Mouse (Mus musculus): ENCODE measurements around the gene Kif26b. TPM values are rescaled to one million over a fixed set of nuclear protein-coding genes. Genes with fewer than 3 reads are reported as not detected.

Gene Kif26b
- polyA plus RNA-seq, 1 experiment from 2014 or later = 0.10 TPM

GRCm38 (mm10) chr1:178758441-178758840 lies 229.5 kb downstream of the Kif26b start:
- H3K36me3 ChIP-seq = no peaks in the 10 kb centered on the region
- no peaks in the 10 kb centered on the region for H3K4me1 ChIP-seq (replicated peaks)
- WGBS (ENCODE audit: insufficient replicate concordance) = 60% methylated on average over 3 of the region's 3 CpGs
- H3K9ac ChIP-seq = no peak overlapping the region
- H3K4me2 ChIP-seq = no peak overlapping the region
- no peaks in the 10 kb centered on the region for H3K9me3 ChIP-seq (replicated peaks)
- no peak for ATAC-seq (ENCODE audit: low read depth)
- no peaks in the 10 kb centered on the region for H3K27me3 ChIP-seq
- no peak for DNase-seq
- no peak overlapping the region for H3K27ac ChIP-seq
- no peak overlapping the region for H3K4me3 ChIP-seq (replicated peaks)

- Histone ChIP-seq H3K9me3 (replicated peaks) (no peaks in the 10 kb centered on the region), H3K27ac (no peak overlapping the region), H3K4me1 (replicated peaks) (no peaks in the 10 kb centered on the region), H3K4me2 (no peak overlapping the region), H3K4me3 (replicated peaks) (no peak overlapping the region), H3K36me3 (no peaks in the 10 kb centered on the region), H3K27me3 (no peaks in the 10 kb centered on the region), H3K9ac (no peak overlapping the region)
- 63% methylated on average over 3 of the region's 3 CpGs for WGBS (ENCODE audit: insufficient replicate concordance)
- DNase-seq = no peak
- ATAC-seq (ENCODE audit: low read depth) = no peak
Observed at GRCm38 (mm10) chr1:178762125-178762741, 233.3 kb downstream of the Kif26b start.

GRCm38 (mm10) chr1:178764914-178765313 lies 236.0 kb downstream of the Kif26b start:
- H3K27me3 ChIP-seq = no peaks in the 10 kb centered on the region
- no peak overlapping the region for H3K4me2 ChIP-seq
- ATAC-seq (ENCODE audit: low read depth) (no peak), DNase-seq (no peak)
- H3K9me3 ChIP-seq (replicated peaks) = no peaks in the 10 kb centered on the region
- H3K27ac ChIP-seq = no peak overlapping the region
- no peak overlapping the region for H3K4me3 ChIP-seq (replicated peaks)
- H3K4me1 ChIP-seq (replicated peaks) = peaks cover 11% of the 10 kb centered on the region
- no peak overlapping the region for H3K9ac ChIP-seq
- H3K36me3 ChIP-seq = no peaks in the 10 kb centered on the region
- 62% methylated on average over 4 of the region's 4 CpGs for WGBS (ENCODE audit: insufficient replicate concordance)

- WGBS (ENCODE audit: insufficient replicate concordance) = 66% methylated on average over 2 of the region's 2 CpGs
- Histone ChIP-seq H3K4me2 (no peak overlapping the region), H3K36me3 (no peaks in the 10 kb centered on the region), H3K27ac (no peak overlapping the region), H3K9me3 (replicated peaks) (no peaks in the 10 kb centered on the region), H3K4me3 (replicated peaks) (no peak overlapping the region), H3K9ac (no peak overlapping the region), H3K4me1 (replicated peaks) (peaks cover 18% of the 10 kb centered on the region), H3K27me3 (no peaks in the 10 kb centered on the region)
- ATAC-seq (ENCODE audit: low read depth) (no peak), DNase-seq (no peak)
Observed at GRCm38 (mm10) chr1:178765650-178766049, 236.7 kb downstream of the Kif26b start.

DNA sequence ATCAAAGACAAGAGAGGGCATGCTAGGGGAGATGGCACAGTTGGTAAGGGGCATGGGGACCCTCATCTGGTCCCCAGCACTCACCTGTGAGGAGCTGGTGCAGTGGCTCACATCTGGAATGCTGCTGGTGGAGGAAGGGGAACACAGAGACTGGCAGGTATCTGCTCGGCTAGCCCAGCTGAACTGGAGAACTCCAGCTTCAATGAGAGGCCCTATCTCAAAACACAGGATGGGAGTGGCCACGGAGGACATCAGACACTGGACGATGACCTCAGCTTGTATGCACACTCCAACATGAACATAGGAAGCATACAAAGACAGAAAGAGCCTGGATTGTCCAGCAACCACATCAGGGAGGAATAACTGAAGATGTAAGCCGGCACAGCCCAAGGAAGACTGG lies 240.1 kb downstream of the Kif26b start:
- DNase-seq (no peak), ATAC-seq (ENCODE audit: low read depth) (peak; percentile 45; the same call in 1 of the 2 replicates)
- no peak overlapping the region for H3K4me3 ChIP-seq (replicated peaks)
- H3K27me3 ChIP-seq = no peaks in the 10 kb centered on the region
- H3K27ac ChIP-seq = no peak overlapping the region
- no peak overlapping the region for H3K9ac ChIP-seq
- H3K9me3 ChIP-seq (replicated peaks) = no peaks in the 10 kb centered on the region
- no peak overlapping the region for H3K4me2 ChIP-seq
- WGBS (ENCODE audit: insufficient replicate concordance) = 47% methylated on average over 4 of the region's 4 CpGs
- H3K4me1 ChIP-seq (replicated peaks) = peaks cover 18% of the 10 kb centered on the region
- H3K36me3 ChIP-seq = no peaks in the 10 kb centered on the region

- Histone ChIP-seq H3K4me1 (replicated peaks) (peaks cover 18% of the 10 kb centered on the region), H3K36me3 (no peaks in the 10 kb centered on the region), H3K9me3 (replicated peaks) (no peaks in the 10 kb centered on the region), H3K27ac (no peak overlapping the region), H3K4me2 (no peak overlapping the region), H3K4me3 (replicated peaks) (no peak overlapping the region), H3K9ac (no peak overlapping the region), H3K27me3 (no peaks in the 10 kb centered on the region)
- ATAC-seq (ENCODE audit: low read depth) (no peak), DNase-seq (no peak)
- 38% methylated on average over 6 of the region's 6 CpGs for WGBS (ENCODE audit: insufficient replicate concordance)
Observed at GRCm38 (mm10) chr1:178769988-178770387, 241.1 kb downstream of the Kif26b start.

GRCm38 (mm10) chr1:178770626-178771362 lies 241.9 kb downstream of the Kif26b start:
- DNase-seq = no peak
- 39% methylated on average over 5 of the region's 7 CpGs for WGBS (ENCODE audit: insufficient replicate concordance)

DNA sequence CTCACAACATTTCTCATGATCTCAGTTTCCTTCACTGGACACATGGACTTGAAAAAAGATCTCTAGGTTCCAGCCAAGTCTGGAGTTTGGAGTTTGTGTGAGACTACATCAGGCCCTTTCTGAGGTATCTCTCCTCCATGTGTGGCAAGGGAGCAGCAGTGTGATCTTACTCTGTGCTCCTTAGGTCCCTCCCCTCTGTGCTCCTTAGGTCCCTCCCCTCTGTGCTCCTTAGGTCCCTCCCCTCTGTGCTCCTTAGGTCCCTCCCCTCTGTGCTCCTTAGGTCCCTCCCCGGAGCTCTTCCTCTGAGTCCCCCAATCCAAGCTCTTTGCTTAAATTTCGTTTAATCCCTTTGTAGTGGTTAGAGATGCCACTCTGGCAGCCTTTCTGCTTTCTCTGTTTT lies 250.8 kb downstream of the Kif26b start:
- WGBS (ENCODE audit: insufficient replicate concordance) = 34% methylated on average over 2 of the region's 2 CpGs
- Histone ChIP-seq H3K27ac (no peak overlapping the region), H3K4me3 (replicated peaks) (no peak overlapping the region), H3K36me3 (no peaks in the 10 kb centered on the region), H3K4me2 (no peak overlapping the region), H3K27me3 (no peaks in the 10 kb centered on the region), H3K9me3 (replicated peaks) (no peaks in the 10 kb centered on the region), H3K9ac (no peak overlapping the region), H3K4me1 (replicated peaks) (peaks cover 12% of the 10 kb centered on the region)
- DNase-seq = no peak
- peak; percentile 67; the same call in 1 of the 2 replicates for ATAC-seq (ENCODE audit: low read depth)

More at GRCm38 (mm10) chr1:178770626-178771362, 241.9 kb downstream of the Kif26b start:
- Histone ChIP-seq H3K4me3 (replicated peaks) (no peak overlapping the region), H3K27me3 (no peaks in the 10 kb centered on the region), H3K9me3 (replicated peaks) (no peaks in the 10 kb centered on the region), H3K36me3 (no peaks in the 10 kb centered on the region), H3K4me1 (replicated peaks) (peaks cover 18% of the 10 kb centered on the region), H3K27ac (no peak overlapping the region), H3K9ac (no peak overlapping the region), H3K4me2 (no peak overlapping the region)
- no peak for ATAC-seq (ENCODE audit: low read depth)

- peak; percentile 86 for ATAC-seq (ENCODE audit: low read depth)
- H3K36me3 ChIP-seq = no peaks in the 10 kb centered on the region
- no peak overlapping the region for H3K4me2 ChIP-seq
- peaks cover 12% of the 10 kb centered on the region for H3K4me1 ChIP-seq (replicated peaks)
- no peak overlapping the region for H3K9ac ChIP-seq
- H3K27me3 ChIP-seq = no peaks in the 10 kb centered on the region
- WGBS (ENCODE audit: insufficient replicate concordance) = 87% methylated on average over 6 of the region's 6 CpGs
- H3K4me3 ChIP-seq (replicated peaks) = no peak overlapping the region
- peak; percentile 22 for DNase-seq
- no peaks in the 10 kb centered on the region for H3K9me3 ChIP-seq (replicated peaks)
- H3K27ac ChIP-seq = no peak overlapping the region
Observed at GRCm38 (mm10) chr1:178784043-178784442, 255.1 kb downstream of the Kif26b start.

DNA sequence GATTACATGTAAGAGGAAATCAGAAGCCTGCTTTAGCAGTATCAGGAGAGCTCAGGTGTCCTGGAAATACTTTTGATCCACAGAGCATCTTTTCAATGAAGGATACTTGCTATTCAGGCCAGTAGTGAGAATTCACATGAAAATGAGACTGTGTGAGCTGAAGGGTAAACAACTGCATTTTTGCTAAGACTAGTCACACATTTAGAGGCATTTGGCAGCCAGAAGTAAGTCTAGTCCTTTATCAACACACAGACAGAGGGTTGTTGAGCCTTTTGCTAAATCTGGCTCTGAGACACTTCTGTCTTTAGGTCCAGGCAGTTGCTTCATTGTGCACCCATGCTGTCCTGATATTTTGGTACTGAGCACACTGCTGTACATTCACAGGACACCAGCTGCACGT lies 262.3 kb downstream of the Kif26b start:
- no peak overlapping the region for H3K27ac ChIP-seq
- H3K4me1 ChIP-seq (replicated peaks) = no peaks in the 10 kb centered on the region
- ATAC-seq (ENCODE audit: low read depth) (no peak), DNase-seq (no peak)
- no peaks in the 10 kb centered on the region for H3K27me3 ChIP-seq
- H3K36me3 ChIP-seq = no peaks in the 10 kb centered on the region
- WGBS (ENCODE audit: insufficient replicate concordance) = 25% methylated on average over 1 of the region's 1 CpGs
- H3K9me3 ChIP-seq (replicated peaks) = no peaks in the 10 kb centered on the region
- H3K4me2 ChIP-seq = no peak overlapping the region
- H3K9ac ChIP-seq = no peak overlapping the region
- no peak overlapping the region for H3K4me3 ChIP-seq (replicated peaks)

- no peak overlapping the region for H3K9ac ChIP-seq
Observed at GRCm38 (mm10) chr1:178792726-178793125, 263.8 kb downstream of the Kif26b start.

DNA sequence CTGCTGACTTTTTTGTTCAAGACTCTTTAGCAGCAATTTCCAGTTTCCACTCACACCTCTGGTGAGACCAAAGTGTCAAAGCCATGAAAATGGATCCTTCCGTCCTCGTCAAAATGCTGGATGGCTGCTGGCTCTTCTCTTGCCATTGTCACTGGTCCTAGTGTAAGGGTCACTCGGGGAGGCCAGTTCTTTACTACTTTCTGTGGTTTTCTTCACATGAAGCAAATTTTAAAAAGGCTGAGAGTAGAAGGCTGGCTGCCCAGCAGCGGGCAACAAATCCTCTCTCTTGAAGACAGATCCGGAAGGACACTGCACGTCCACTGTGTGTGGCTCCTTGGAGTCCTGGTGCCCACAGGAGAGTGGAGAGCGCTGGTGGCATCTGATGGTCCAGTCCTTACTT lies 265.9 kb downstream of the Kif26b start:
- ATAC-seq (ENCODE audit: low read depth) = no peak
- no peaks in the 10 kb centered on the region for H3K36me3 ChIP-seq
- no peak overlapping the region for H3K9ac ChIP-seq
- WGBS (ENCODE audit: insufficient replicate concordance) = 73% methylated on average over 7 of the region's 7 CpGs
- H3K27me3 ChIP-seq = peaks cover 14% of the 10 kb centered on the region; the same call in 1 of the 2 replicates
- no peak for DNase-seq
- H3K9me3 ChIP-seq (replicated peaks) = no peaks in the 10 kb centered on the region
- peaks cover 11% of the 10 kb centered on the region for H3K4me1 ChIP-seq (replicated peaks)
- no peak overlapping the region for H3K4me2 ChIP-seq
- H3K4me3 ChIP-seq (replicated peaks) = no peak overlapping the region
- no peak overlapping the region for H3K27ac ChIP-seq

More at GRCm38 (mm10) chr1:178792726-178793125, 263.8 kb downstream of the Kif26b start:
- DNase-seq = no peak
- Histone ChIP-seq H3K4me3 (replicated peaks) (no peak overlapping the region), H3K4me2 (no peak overlapping the region), H3K36me3 (no peaks in the 10 kb centered on the region), H3K27me3 (no peaks in the 10 kb centered on the region), H3K27ac (no peak overlapping the region), H3K4me1 (replicated peaks) (peaks cover 4% of the 10 kb centered on the region; the same call in 1 of the 2 replicates), H3K9me3 (replicated peaks) (no peaks in the 10 kb centered on the region)
- no peak for ATAC-seq (ENCODE audit: low read depth)
- WGBS (ENCODE audit: insufficient replicate concordance) = 70% methylated on average over 5 of the region's 5 CpGs

Data from liver, embryonic 13.5 days (tissue).